Mouse (Mus musculus) forebrain, embryonic 16.5 days (tissue): ENCODE data around the gene Spryd4. TPM values are rescaled to one million over a fixed set of nuclear protein-coding genes. Genes with fewer than 3 reads are reported as not detected.
"Not testable (repeated sequence)": the region's sequence is repeated elsewhere in the genome, so short reads cannot be mapped to it uniquely, and the experiment has no call there.

Experiments
- ATAC-seq: fragments of 200-750 bp; cut with Nextera tagmentation; 2 replicates; pipeline ENCODE4 v1.8.0; 2017; ENCODE audit warnings: mild to moderate bottlenecking, moderate library complexity
- H3K27ac ChIP-seq: fragments of 300-500 bp; sonication (generic); 2 replicates; pipeline ENCODE4 v1.5.1; 2014; ENCODE audit warnings: low read length, control low read depth
- H3K27me3 ChIP-seq: fragments of 300-500 bp; sonication (generic); replicated peaks from 2 replicates; pipeline ENCODE4 v1.6.1; 2014; ENCODE audit warnings: low read length; ENCODE audit not compliant: control insufficient read depth, insufficient read depth
- H3K36me3 ChIP-seq: fragments of 300-500 bp; sonication (generic); 2 replicates; pipeline ENCODE4 v1.6.1; 2014; ENCODE audit not compliant: control insufficient read depth, insufficient read depth
- H3K4me1 ChIP-seq: fragments of 300-500 bp; sonication (generic); replicated peaks from 2 replicates; pipeline ENCODE4 v1.6.1; 2014; ENCODE audit warnings: low read length; ENCODE audit not compliant: control insufficient read depth, insufficient read depth
- H3K4me2 ChIP-seq: fragments of 300-500 bp; sonication (generic); 2 replicates; pipeline ENCODE4 v1.6.1; 2014; ENCODE audit warnings: mild to moderate bottlenecking, low read length, control low read depth
- H3K4me3 ChIP-seq: fragments of 300-500 bp; sonication (generic); replicated peaks from 2 replicates; pipeline ENCODE4 v1.5.1; 2014; ENCODE audit warnings: mild to moderate bottlenecking, low read length, control low read depth
- H3K9ac ChIP-seq: fragments of 300-500 bp; sonication (generic); replicated peaks from 2 replicates; pipeline ENCODE4 v1.6.1; 2014; ENCODE audit warnings: low read depth, low read length, control low read depth
- H3K9me3 ChIP-seq: fragments of 300-500 bp; sonication (generic); 2 replicates; pipeline ENCODE4 v1.6.1; 2016; ENCODE audit warnings: low read length; ENCODE audit not compliant: control insufficient read depth
- WGBS: fragments of 180-500 bp; shearing (Covaris S2); extraction: QIAGEN DNeasy Blood & Tissue Kit; methylation state at CpG from one replicate; pipeline ENCODE4 v1.1.7; 2014; 5-methylcytosine and 5-hydroxymethylcytosine counted together
- polyA plus RNA-seq: library from polyadenylated mRNA; unstranded; fragments of >200 nt; fragmentation: Nextera tagmentation; extraction: Ambion mirVana; gene quantifications from 2 replicates; pipeline ENCODE4 v1.2.1, GENCODE M21; 2015

Spryd4 gene
- polyA plus RNA-seq, 1 experiment from 2014 or later, result 16.6 TPM

- Histone ChIP-seq H3K27ac (no peak within 1 kb of the TSS), H3K36me3 (no peaks in the 10 kb centered on the region)
- peak; percentile 98 for ATAC-seq
These were observed 17.5 kb downstream of the Spryd4 start, which contains the start of gene Gls2 for GRCm38 (mm10) chr10:128194024-128194550. TSS of gene Gls2 (plus strand) at chr10:128194457.

GRCm38 (mm10) chr10:128193113-128193512 is 18.5 kb downstream of the Spryd4 start:
- 91% methylated on average over 6 of the region's 6 CpGs for WGBS
- Histone ChIP-seq H3K4me3 (no peak overlapping the region), H3K4me2 (no peak overlapping the region)

More at GRCm38 (mm10) chr10:128194024-128194550, 17.5 kb downstream of the Spryd4 start, which contains the start of gene Gls2:
- Histone ChIP-seq H3K4me1 (peaks cover 9% of the 10 kb centered on the region), H3K27me3 (peaks cover 19% of the 10 kb centered on the region), H3K4me2 (peak within 1 kb of the TSS; percentile 99), H3K9ac (peak within 1 kb of the TSS; percentile 73), H3K4me3 (peak within 1 kb of the TSS; percentile 75), H3K9me3 (no peaks in the 10 kb centered on the region)
- under 1% methylated on average over 46 of the region's 46 CpGs for WGBS

DNA sequence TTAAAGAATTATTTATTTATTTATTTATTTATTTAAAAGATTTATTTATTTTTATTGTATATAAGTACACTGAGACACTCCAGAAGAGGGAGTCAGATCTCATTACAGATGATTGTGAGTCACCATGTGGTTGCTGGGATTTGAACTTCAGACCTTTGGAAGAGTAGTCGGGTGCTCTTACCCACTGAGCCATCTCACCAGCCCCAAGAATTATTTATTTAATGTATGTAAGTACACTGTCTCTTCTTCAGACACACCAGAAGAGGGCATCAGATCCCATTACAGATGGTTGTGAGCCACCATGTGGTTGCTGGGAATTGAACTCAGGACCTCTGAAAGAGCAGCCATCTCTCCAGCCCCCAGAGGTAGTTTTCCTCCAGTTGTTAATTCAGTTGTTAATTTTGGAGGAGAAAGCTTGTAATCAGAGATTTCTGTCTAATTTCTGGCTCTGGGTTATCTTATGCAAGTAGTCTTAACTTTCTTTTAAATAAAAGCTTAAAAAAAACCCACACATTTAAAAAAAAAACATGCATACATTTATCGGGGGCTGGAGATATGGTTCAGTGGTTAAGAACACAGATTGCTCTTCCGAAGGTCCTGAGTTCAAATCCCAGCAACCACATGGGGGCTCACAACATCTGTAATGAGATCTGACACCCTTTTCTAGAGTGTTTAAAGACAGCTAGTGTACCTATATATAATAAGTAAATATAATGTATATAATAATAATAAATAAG is 19.4 kb downstream of the Spryd4 start:
- peaks cover 19% of the 10 kb centered on the region for H3K27me3 ChIP-seq
- not testable (repeated sequence) for H3K36me3 ChIP-seq, H3K9me3 ChIP-seq, ATAC-seq, H3K27ac ChIP-seq, H3K4me2 ChIP-seq, H3K9ac ChIP-seq, H3K4me1 ChIP-seq, H3K4me3 ChIP-seq
- WGBS, result 92% methylated on average over 3 of the region's 3 CpGs

More at GRCm38 (mm10) chr10:128193113-128193512, 18.5 kb downstream of the Spryd4 start:
- no peak for ATAC-seq
- no peak overlapping the region for H3K27ac ChIP-seq
- peaks cover 9% of the 10 kb centered on the region for H3K4me1 ChIP-seq
- H3K36me3 ChIP-seq, result no peaks in the 10 kb centered on the region
- no peaks in the 10 kb centered on the region for H3K9me3 ChIP-seq
- H3K27me3 ChIP-seq, result peaks cover 19% of the 10 kb centered on the region
- no peak overlapping the region for H3K9ac ChIP-seq

DNA sequence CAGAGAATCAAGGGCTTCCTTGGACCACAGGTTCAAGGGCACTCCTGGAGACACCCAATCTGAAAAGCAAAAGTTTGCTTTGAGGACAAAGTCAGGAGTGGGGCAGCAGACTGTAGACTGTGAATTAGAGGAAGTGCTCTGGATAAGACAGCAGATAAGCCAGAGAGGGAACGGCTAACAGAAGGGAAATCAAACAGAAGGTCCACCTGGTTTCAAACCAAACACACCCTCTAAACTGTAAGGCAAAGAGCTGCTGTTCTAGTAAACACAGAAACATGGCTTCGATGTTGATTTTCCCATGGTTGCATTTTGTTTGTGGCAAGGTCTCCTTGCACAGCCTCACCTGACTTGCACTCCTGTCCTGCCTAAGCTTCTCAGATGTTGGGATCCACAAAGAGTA is 20.1 kb downstream of the Spryd4 start:
- no peak overlapping the region for H3K4me2 ChIP-seq
- no peak for ATAC-seq
- WGBS, result 91% methylated on average over 2 of the region's 2 CpGs
- H3K9me3 ChIP-seq, result no peaks in the 10 kb centered on the region
- no peak overlapping the region for H3K27ac ChIP-seq
- H3K4me3 ChIP-seq, result no peak overlapping the region
- peaks cover 9% of the 10 kb centered on the region for H3K4me1 ChIP-seq
- no peak overlapping the region for H3K9ac ChIP-seq
- peaks cover 16% of the 10 kb centered on the region for H3K27me3 ChIP-seq
- no peaks in the 10 kb centered on the region for H3K36me3 ChIP-seq

DNA sequence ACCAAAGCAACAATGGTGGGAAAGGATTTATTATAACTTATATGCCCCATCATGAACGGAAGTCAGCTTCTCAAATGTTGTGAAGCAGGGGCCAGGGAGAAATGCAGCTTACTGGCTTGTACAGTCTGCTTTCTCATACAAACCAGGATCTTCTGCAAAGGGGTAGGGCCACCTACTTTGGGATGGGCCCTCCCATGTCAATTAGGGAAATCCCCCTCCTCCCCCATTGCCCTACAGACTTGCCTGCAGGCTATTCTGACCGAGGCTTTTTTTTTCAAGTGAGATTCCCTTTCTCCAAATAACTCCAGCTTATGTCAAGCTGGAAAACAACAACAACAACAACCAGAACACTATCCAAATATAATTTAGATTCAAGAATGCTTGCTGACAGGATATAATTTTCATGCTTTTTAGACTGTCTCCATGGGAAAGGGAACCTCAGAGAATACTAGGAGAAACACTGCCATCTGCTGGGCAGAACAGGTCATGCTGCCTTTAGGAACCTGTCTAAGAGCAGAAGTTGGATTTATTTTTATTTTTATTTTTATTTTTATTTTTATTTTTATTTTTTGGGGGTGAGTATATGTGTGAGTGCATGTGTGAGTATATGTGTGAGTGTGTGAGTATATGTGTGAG is 23.2 kb downstream of the Spryd4 start:
- 42% methylated on average over 2 of the region's 2 CpGs for WGBS
- no peak overlapping the region for H3K9ac ChIP-seq
- H3K9me3 ChIP-seq, result no peaks in the 10 kb centered on the region
- ATAC-seq, result peak; percentile 61
- no peak overlapping the region for H3K4me3 ChIP-seq
- no peak overlapping the region for H3K4me2 ChIP-seq
- H3K27ac ChIP-seq, result no peak overlapping the region
- H3K4me1 ChIP-seq, result no peaks in the 10 kb centered on the region
- no peaks in the 10 kb centered on the region for H3K27me3 ChIP-seq
- no peaks in the 10 kb centered on the region for H3K36me3 ChIP-seq

- 72% methylated on average over 5 of the region's 5 CpGs for WGBS
- H3K27me3 ChIP-seq, result no peaks in the 10 kb centered on the region
- no peak overlapping the region for H3K27ac ChIP-seq
- no peaks in the 10 kb centered on the region for H3K4me1 ChIP-seq
- no peaks in the 10 kb centered on the region for H3K9me3 ChIP-seq
- no peaks in the 10 kb centered on the region for H3K36me3 ChIP-seq
- no peak overlapping the region for H3K9ac ChIP-seq
- no peak overlapping the region for H3K4me3 ChIP-seq
- no peak overlapping the region for H3K4me2 ChIP-seq
- ATAC-seq, result no peak
These were observed 24.4 kb downstream of the Spryd4 start for GRCm38 (mm10) chr10:128187181-128187605.

GRCm38 (mm10) chr10:128185959-128186358 is 25.6 kb downstream of the Spryd4 start:
- H3K4me3 ChIP-seq, result no peak overlapping the region
- H3K9me3 ChIP-seq, result no peaks in the 10 kb centered on the region
- no peak overlapping the region for H3K9ac ChIP-seq
- WGBS, result 50% methylated on average over 2 of the region's 2 CpGs
- H3K27ac ChIP-seq, result no peak overlapping the region
- H3K4me2 ChIP-seq, result no peak overlapping the region
- H3K36me3 ChIP-seq, result no peaks in the 10 kb centered on the region
- H3K4me1 ChIP-seq, result no peaks in the 10 kb centered on the region
- H3K27me3 ChIP-seq, result no peaks in the 10 kb centered on the region
- ATAC-seq, result no peak

GRCm38 (mm10) chr10:128185277-128185940 is 26.2 kb downstream of the Spryd4 start:
- no peak overlapping the region for H3K9ac ChIP-seq
- H3K4me3 ChIP-seq, result no peak overlapping the region
- H3K4me2 ChIP-seq, result no peak overlapping the region
- no peak overlapping the region for H3K27ac ChIP-seq
- ATAC-seq, result no peak
- H3K9me3 ChIP-seq, result no peaks in the 10 kb centered on the region
- WGBS, result 78% methylated on average over 6 of the region's 6 CpGs
- H3K4me1 ChIP-seq, result no peaks in the 10 kb centered on the region
- no peaks in the 10 kb centered on the region for H3K36me3 ChIP-seq
- no peaks in the 10 kb centered on the region for H3K27me3 ChIP-seq

DNA sequence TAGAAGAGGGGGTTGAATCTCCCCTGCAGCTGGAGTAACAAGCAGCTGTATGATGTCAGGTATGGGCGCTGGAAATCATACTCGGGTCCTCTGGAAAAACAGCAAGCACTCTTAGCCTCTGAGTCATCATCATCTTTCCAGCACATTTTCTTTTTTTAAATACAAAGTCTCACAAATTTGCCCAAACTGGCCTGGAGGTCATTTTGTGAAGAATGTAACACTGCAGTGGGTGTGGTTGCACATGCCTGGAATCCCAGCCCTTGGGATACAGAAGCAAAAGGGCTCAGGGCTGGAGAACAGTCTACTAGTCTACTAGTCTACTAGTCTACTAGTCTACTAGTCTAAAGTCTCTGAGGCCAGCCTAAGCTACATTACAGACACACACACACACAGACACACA is 27.3 kb downstream of the Spryd4 start:
- Histone ChIP-seq H3K9me3 (no peaks in the 10 kb centered on the region), H3K27ac (no peak overlapping the region), H3K4me3 (no peak overlapping the region), H3K36me3 (no peaks in the 10 kb centered on the region), H3K27me3 (no peaks in the 10 kb centered on the region), H3K4me2 (no peak overlapping the region), H3K4me1 (no peaks in the 10 kb centered on the region), H3K9ac (no peak overlapping the region)
- no peak for ATAC-seq
- 98% methylated on average over 2 of the region's 2 CpGs for WGBS
